Mouse (Mus musculus): ENCODE measurements at regions not wholly inside any gene's neighbourhood (a gene's known extent, or its start where the extent isn't known, plus 50 kb on each side); places are given as distances from the start of the nearest gene placed in this dataset.
A peak's percentile ranks its signal among the peaks of the same experiment; 100 is the strongest.

DNA sequence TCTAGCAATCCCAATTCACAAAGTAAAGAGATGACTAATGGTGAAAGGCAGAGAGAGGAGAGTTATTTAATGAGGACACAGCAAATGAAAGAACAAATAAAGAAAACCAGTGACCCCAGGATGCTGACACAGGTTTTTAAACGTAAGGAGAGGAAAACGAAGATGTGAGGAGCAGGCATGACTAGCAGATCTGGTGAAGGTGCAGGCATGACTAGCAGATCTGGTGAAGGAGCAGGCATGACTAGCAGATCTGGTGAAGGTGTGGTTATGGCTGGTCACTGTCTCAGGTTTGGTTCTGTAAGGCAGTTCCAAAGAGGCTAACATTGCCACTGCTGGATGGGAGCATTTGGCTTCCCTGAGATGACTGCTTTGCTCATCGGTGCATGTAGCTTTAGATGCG lies 57.0 kb downstream of the Mbl2 start:
- DNase-seq (ENCODE audit: low spot score): peak; percentile 23

DNA sequence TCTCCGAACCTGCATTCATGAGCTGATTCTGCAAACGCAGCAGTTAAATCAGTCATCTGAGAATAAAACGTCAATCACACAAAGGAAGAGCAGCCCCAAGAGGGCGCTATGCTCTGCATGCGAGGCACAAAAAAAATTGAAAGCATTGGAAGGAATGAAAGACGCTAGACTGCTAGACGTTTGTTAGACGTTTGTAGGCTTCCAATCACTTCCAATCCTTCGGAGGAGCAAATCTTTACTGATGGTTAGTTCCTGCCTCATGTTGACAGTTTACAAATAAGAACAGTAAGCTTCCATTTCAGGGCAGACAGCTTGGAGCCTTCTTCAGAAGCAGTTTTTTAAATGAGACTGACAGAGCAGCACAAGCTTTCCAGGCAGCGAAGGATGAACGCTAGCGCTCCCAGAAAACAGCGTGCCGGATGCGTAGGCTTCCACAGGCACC lies 62.5 kb downstream of the Mbl2 start:
- DNase-seq (ENCODE audit: low spot score): no peak

DNA sequence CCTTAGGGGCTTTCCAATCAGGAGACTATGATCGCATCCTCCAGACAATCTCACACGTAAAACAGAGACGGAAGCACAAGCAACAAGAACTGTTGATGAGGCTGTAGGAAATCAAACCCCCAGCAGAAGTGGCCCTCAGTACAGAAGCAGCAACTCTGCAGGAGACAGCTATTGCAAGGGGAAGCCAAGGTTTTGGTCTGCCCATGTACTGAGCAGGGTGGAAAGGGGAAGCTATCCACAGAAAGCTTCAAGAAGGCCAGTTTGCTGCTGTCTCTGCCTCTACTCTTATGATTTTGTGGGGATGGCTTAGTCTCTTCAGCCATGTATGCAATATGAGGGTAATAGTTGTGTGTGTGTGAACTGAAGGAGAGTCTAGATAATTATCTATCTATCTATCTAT lies 63.3 kb downstream of the Mbl2 start:
- DNase-seq (ENCODE audit: low spot score): no peak

- no peak for DNase-seq (ENCODE audit: low spot score)
Measured at GRCm38 (mm10) chr19:30299536-30299935, 66.8 kb downstream of the Mbl2 start.

DNA sequence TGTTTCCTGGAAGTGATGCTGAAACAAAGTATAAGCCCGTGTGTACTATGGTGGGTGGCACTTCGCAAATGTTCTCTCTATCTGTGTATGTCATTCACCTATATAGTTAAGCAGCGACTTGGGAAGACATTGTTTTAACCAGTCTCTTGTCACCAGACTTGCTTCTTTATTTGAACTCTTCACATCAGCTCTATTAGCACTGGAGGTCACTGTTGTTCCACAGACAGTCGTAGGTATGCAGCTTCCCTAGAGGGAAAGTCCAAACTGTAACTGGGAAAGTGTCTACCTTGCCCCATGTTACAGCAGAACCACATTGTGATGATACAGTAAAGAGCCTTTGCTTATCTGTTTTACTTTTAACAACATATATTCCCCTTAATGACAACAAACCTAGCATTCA lies 69.5 kb downstream of the Mbl2 start:
- no peak for DNase-seq (ENCODE audit: low spot score)

DNA sequence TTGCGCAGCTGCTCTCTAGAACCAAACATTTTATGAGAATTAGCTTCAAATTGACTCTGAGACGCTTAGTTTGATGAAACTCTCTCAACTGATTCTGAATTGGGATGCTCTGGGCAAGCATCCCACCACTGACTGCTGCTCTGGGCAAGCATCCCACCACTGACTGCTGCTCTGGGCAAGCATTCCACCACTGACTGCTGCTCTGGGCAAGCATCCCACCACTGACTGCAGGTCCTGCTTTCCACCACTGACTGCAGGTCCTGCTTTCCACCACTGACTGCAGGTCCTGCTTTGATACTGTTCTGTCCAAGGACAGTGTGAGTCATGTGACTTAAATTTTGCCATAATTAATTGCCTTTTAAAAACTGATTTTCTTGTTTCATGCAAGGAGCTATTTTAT lies 73.6 kb downstream of the Mbl2 start:
- DNase-seq (ENCODE audit: low spot score): no peak

DNA sequence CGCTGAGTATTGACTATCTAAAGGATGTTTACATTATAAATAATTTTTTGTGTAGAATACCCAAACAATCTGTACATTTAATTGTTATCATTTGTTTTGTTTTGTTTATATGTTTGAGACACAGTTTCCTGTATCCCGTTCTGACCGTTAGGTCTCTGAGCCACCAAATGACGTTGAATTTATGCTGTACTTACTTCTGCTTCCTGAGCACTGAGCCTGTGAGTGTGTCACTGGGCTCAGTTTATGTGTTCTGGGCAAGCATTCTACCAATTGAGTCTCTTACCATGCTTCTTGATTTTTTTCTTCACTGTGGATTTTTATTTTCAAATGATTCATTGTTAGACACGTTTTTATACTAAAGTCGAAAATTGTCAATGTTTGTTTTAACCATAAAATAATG lies 74.2 kb downstream of the Mbl2 start:
- DNase-seq (ENCODE audit: low spot score): no peak

GRCm38 (mm10) chr19:30317314-30317713 lies 84.6 kb downstream of the Mbl2 start:
- DNase-seq (ENCODE audit: low spot score): no peak

DNA sequence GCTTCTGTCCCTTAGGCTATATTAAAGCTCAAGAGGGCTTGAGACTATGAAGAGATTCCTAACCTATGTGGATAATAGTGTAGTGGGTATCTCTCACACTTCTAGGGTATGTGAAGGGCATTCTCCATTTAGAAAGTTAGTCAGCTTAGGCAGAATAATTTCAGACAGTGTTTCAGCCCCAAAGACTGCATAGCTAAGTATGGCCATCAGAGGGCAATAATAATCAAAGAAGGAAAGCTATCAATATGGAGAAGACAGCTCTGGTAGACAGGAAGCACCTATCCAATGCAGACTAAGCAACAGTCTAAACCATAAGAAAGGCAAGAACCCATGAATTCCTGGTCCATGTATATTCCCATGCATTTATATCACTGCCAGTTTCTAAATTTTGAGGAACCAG lies 95.0 kb downstream of the Mbl2 start:
- DNase-seq (ENCODE audit: low spot score): no peak

GRCm38 (mm10) chr19:30328886-30329285 lies 96.1 kb downstream of the Mbl2 start:
- no peak for DNase-seq (ENCODE audit: low spot score)

DNA sequence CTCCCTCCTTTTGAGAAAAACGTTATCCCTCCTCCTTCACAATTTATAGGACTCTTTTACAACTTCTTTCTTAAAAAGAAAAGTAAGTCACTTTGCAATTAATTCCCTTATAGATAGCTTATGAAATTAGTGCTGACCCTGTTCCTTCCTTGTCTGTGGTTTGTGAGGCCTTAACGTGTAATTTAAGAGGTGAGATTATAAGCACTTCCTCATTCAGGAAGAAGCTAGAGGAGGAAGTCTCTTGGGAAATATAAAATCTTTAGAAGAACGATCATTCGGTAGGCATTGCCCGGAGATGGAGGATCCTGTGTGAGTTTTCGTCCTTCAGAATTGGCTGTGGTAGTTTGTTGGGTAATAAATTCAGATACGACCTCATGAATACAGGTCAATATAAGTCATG lies 98.0 kb downstream of the Mbl2 start:
- DNase-seq (ENCODE audit: low spot score): no peak

GRCm38 (mm10) chr19:30331850-30332249 lies 99.1 kb downstream of the Mbl2 start:
- DNase-seq (ENCODE audit: low spot score): no peak

DNA sequence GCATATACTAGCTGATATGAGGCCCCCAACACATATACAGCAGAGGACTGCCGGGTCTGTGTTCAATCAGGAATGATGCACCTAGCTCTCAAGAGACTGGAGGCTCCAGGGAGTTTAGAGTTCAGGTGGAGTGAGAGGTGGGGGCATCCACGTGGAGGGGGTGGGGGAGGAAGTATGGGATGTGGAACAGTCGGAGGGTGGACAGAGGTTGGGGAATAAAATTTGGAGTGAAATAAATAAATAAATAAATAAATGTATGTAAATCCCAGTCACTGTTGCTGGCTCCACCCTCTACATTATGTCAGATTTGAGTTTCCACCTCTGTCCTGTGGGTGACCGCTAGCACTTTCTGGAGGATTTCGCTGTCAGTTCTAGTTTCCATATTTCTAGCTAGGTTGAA lies 111.7 kb downstream of the Mbl2 start:
- no peak for DNase-seq (ENCODE audit: low spot score)

- no peak for DNase-seq (ENCODE audit: low spot score)
Measured at GRCm38 (mm10) chr19:30348924-30349323, 116.2 kb downstream of the Mbl2 start.

- no peak for DNase-seq (ENCODE audit: low spot score)
Measured at GRCm38 (mm10) chr19:30354981-30355380, 122.2 kb downstream of the Mbl2 start.

DNA sequence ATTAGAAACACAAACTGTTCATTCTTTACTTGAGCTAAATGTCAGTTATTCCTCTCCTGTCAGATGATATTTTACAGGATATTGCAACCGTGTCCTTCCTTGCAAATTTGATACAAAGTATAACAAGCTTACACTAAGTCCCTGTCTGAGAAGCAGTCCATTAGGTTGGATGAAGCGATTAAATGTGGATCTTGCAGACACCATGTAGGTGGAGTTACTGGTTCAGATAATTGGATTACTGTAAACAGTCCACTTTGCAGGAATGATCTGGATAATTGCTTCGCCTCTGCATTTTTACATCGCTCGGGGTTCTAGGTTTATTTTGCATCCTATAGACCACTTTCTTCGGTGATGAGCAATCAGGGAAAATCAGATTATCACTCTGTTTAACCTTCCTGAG lies 126.2 kb downstream of the Mbl2 start:
- no peak for DNase-seq (ENCODE audit: low spot score)

DNA sequence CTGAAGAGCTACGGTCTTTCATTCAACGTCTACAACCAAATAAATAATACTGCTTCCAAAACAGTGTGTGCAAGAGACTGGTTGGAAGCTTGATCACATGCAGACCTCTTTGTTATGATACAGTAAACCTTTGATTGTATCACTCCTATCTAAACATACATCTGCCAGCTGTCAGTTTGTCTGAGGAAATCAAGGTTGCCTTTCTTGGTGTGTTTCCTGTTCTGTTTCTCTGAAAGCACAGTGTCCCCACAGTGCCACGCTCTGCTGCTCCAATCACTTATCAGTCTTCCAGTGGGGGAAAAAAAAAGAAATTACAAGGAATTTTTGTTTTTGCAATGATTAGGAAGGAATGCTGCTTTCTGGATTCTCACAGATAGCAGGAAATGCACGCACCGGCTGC lies 139.2 kb downstream of the Mbl2 start:
- no peak for DNase-seq (ENCODE audit: low spot score)

DNA sequence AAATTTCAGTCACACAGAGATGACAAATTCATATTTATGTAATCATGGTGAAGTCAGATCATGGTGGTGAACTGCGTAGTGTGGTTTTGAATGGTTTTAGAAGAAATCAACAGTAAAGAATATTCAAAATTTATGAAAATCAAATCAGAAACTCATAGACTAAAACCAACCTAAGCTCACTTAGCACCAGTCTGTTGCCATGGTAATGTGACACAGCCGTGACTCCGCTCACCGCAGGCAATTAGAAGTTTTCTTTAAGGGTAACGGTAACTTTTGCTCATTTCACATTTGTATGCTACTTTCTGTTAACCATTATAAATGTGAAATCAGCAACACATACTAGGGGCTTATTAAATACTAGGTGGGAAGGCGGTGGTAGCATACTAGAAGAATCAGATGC lies 147.0 kb downstream of the Mbl2 start:
- no peak for DNase-seq (ENCODE audit: low spot score)

DNA sequence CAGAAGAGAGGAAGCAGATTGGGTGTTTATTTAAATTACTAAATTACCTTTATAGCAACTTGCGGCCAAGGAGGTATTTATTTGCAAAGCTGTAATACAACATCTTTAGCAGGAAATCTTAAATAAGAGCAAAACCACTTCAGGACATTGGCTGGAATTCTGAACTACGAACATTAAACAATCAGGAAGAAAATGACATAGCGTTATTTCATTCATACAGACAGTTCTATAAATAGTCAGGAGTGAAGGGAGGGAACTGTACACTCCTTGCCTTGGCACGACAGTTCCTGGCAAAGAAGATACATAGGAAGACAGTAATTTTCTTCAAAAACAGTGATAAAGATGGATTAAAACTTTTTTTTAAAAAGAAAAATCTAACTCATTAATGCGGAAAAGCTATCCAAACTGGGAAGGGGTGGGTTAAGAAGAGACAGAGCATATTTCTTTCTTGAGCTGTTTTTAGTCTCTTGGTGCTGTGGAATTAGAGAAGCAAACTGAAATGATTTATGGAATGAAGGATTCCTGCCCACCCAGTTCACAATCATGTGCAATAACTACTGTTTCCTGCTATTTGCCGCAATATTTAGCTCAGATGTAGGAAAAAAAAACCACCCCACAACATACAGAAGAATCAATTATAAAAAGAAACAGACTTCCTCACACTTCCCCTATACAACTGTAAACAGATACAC lies 147.9 kb downstream of the Mbl2 start:
- no peak for DNase-seq (ENCODE audit: low spot score)

DNA sequence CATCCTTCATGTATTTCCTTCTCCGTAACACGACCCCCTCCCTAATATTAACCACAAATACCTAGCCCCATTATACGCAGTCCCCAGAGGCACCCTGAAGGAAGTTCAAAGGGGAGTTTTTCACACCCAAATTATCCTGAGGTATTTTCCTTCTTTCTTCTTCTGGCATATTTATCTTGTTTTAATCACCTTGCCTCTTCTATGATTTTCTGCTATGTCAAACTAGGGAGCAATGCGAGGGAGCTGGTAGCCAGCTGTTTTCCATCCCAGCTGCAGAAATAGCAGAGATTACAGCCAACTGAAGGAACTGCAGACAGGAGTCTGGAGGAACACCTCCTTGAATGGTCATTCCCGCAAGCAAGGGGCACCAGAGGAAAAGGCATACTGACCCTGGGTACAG lies 155.7 kb downstream of the Dkk1 start:
- no peak for DNase-seq (ENCODE audit: low spot score)

DNA sequence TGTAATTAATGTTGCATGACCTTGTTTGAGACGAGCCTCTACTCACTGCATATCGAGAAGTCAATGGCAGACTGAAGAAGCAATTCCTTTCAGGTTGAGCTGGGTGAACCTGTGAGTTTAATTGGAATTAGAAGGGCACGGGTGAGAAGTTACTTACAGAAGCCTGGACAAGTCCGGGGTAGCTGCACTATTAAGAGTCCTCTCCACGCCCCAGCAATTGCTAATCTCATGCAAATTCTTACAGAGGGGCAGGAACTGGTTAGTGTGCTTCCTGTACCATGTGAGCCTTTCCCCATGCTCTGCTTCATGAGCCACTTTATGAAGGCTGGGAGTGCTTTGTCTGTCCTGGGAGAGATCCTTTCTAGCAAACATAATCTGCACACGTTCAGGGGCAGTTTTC lies 142.5 kb downstream of the Dkk1 start:
- no peak for DNase-seq (ENCODE audit: low spot score)

GRCm38 (mm10) chr19:30419556-30420280 lies 129.7 kb downstream of the Dkk1 start:
- no peak for DNase-seq (ENCODE audit: low spot score)

- no peak for DNase-seq (ENCODE audit: low spot score)
Measured at GRCm38 (mm10) chr19:30425627-30426026, 123.8 kb downstream of the Dkk1 start.

GRCm38 (mm10) chr19:30427484-30427883 lies 122.0 kb downstream of the Dkk1 start:
- DNase-seq (ENCODE audit: low spot score): no peak
